In genomic region chr4:128617363-128618120, GRCm38 (mm10) we compare ENCODE assay signal across 9 mouse cellular contexts. TPM values are rescaled to one million over a fixed set of nuclear protein-coding genes. Genes with fewer than 3 reads are reported as not detected.
A peak's percentile ranks its signal among the peaks of the same experiment; 100 is the strongest.
DNase-seq lines count a peak whose midpoint lies in the region; ATAC-seq and TF ChIP-seq lines count a peak whose summit lies in the region.
"Had no signal": no experiment of that assay in that cellular context is flagged by ENCODE, and none has a peak within 500 bp of the region (broad histone marks: within the 10 kb centered on the region; RNA-seq: fewer than 3 reads in every experiment).

No protein-coding gene starts in this region.

- ATAC-seq in stomach, embryonic 16.5 days (ENCODE audit: insufficient read depth, low FRiP score) = no peak
- ATAC-seq in stomach, postnatal 0 days (ENCODE audit: low FRiP score, low TSS enrichment) = no peak
- no peak for ATAC-seq in limb, embryonic 13.5 days (ENCODE audit: low FRiP score, low read depth)

- intact Hi-C loops in heart, postnatal 36 days (cut with DNase I) = loop anchor here (2.0 to 10.0 kb wide), 2 partner anchors 89 to 467 kb away; no protein-coding TSS in a partner anchor
- intact Hi-C loops in left cerebral cortex, adult 2 months (cut with DNase I) = no loop called here

- peaks cover 35% of the 10 kb centered on the region for H3K27me3 ChIP-seq in heart, embryonic 10.5 days (ENCODE audit: insufficient read depth, poor library complexity, severe bottlenecking)
- no peaks in the 10 kb centered on the region for H3K27me3 ChIP-seq in stomach, embryonic 16.5 days (ENCODE audit: control insufficient read depth, insufficient read depth, low read length)
- no peaks in the 10 kb centered on the region for H3K27me3 ChIP-seq in stomach, postnatal 0 days (ENCODE audit: control insufficient read depth, insufficient read depth, low read length)
- H3K27me3 ChIP-seq in limb, embryonic 13.5 days = peaks cover 17% of the 10 kb centered on the region; the same call in 1 of the 2 replicates

- peak overlapping the region; percentile 31; the same call in 1 of the 2 replicates for H3K9ac ChIP-seq in stomach, embryonic 16.5 days (ENCODE audit: low read length)
- H3K9ac ChIP-seq in stomach, postnatal 0 days (ENCODE audit: low read length) = no peak overlapping the region
- no peak overlapping the region for H3K9ac ChIP-seq in limb, embryonic 13.5 days
- H3K9ac ChIP-seq: midbrain, embryonic 12.5 days had no signal

- TF ChIP-seq CTCF in stomach, postnatal 0 days (IDR thresholded peaks at IDR 0.05; ENCODE audit: low read depth) = no peak
- TF ChIP-seq CTCF in left cerebral cortex, adult 2 months (IDR thresholded peaks at IDR 0.05) = no peak

- 0 out of 2 replicates have a peak overlapping the region, but pooled peaks have one; percentile 12 for H3K27ac ChIP-seq in heart, embryonic 10.5 days
- no peak overlapping the region for H3K27ac ChIP-seq in stomach, embryonic 16.5 days (ENCODE audit: low read length)
- H3K27ac ChIP-seq in stomach, postnatal 0 days (replicated peaks) = no peak overlapping the region
- no peak overlapping the region for H3K27ac ChIP-seq in limb, embryonic 13.5 days
- H3K27ac ChIP-seq in left cerebral cortex, adult 2 months = no peak overlapping the region
- H3K27ac ChIP-seq: midbrain, embryonic 12.5 days had no signal

- no peaks in the 10 kb centered on the region for H3K9me3 ChIP-seq in heart, embryonic 10.5 days
- H3K9me3 ChIP-seq in stomach, embryonic 16.5 days (replicated peaks; ENCODE audit: control insufficient read depth, low read length) = no peaks in the 10 kb centered on the region
- H3K9me3 ChIP-seq in stomach, postnatal 0 days (ENCODE audit: control insufficient read depth, low read length) = no peaks in the 10 kb centered on the region
- no peaks in the 10 kb centered on the region for H3K9me3 ChIP-seq in limb, embryonic 13.5 days
- H3K9me3 ChIP-seq: midbrain, embryonic 12.5 days had no signal

- H3K4me2 ChIP-seq in stomach, embryonic 16.5 days (ENCODE audit: low read depth, low read length) = no peak overlapping the region
- H3K4me2 ChIP-seq in stomach, postnatal 0 days (replicated peaks; ENCODE audit: low read depth) = no peak overlapping the region
- H3K4me2 ChIP-seq in limb, embryonic 13.5 days (replicated peaks) = peak overlapping the region; percentile 14; the same call in 1 of the 2 replicates
- H3K4me2 ChIP-seq: midbrain, embryonic 12.5 days had no signal

- no peak overlapping the region for H3K4me3 ChIP-seq in heart, embryonic 10.5 days
- no peak overlapping the region for H3K4me3 ChIP-seq in stomach, embryonic 16.5 days (replicated peaks; ENCODE audit: low read length)
- H3K4me3 ChIP-seq in stomach, postnatal 0 days (ENCODE audit: low read depth, low read length) = no peak overlapping the region
- no peak overlapping the region for H3K4me3 ChIP-seq in limb, embryonic 13.5 days
- no peak overlapping the region for H3K4me3 ChIP-seq in left cerebral cortex, adult 2 months
- H3K4me3 ChIP-seq: midbrain, embryonic 12.5 days had no signal

- no peak for TF ChIP-seq EP300 in stomach, postnatal 0 days (optimal IDR thresholded peaks at IDR 0.05)

- WGBS in heart, embryonic 10.5 days = 47% methylated on average over 17 of the region's 17 CpGs
- 67% methylated on average over 17 of the region's 17 CpGs for WGBS in stomach, embryonic 16.5 days
- 77% methylated on average over 17 of the region's 17 CpGs for WGBS in stomach, postnatal 0 days
- 77% methylated on average over 17 of the region's 17 CpGs for WGBS in limb, embryonic 13.5 days

- peaks cover 22% of the 10 kb centered on the region for H3K4me1 ChIP-seq in heart, embryonic 10.5 days
- peaks cover 11% of the 10 kb centered on the region; the same call in 1 of the 2 replicates for H3K4me1 ChIP-seq in stomach, embryonic 16.5 days (ENCODE audit: control insufficient read depth, insufficient read depth, low read length)
- no peaks in the 10 kb centered on the region for H3K4me1 ChIP-seq in stomach, postnatal 0 days (replicated peaks; ENCODE audit: control insufficient read depth, insufficient read depth)
- H3K4me1 ChIP-seq in limb, embryonic 13.5 days = peaks cover 32% of the 10 kb centered on the region
- H3K4me1 ChIP-seq: midbrain, embryonic 12.5 days had no signal

- H3K36me3 ChIP-seq in heart, embryonic 10.5 days = no peaks in the 10 kb centered on the region
- H3K36me3 ChIP-seq in stomach, embryonic 16.5 days (ENCODE audit: control insufficient read depth, insufficient read depth, low read length) = no peaks in the 10 kb centered on the region
- H3K36me3 ChIP-seq in stomach, postnatal 0 days (ENCODE audit: control insufficient read depth, insufficient read depth, low read length) = no peaks in the 10 kb centered on the region
- no peaks in the 10 kb centered on the region for H3K36me3 ChIP-seq in limb, embryonic 13.5 days
- H3K36me3 ChIP-seq: midbrain, embryonic 12.5 days had no signal

- no peak for DNase-seq in heart, embryonic 10.5 days (ENCODE audit: low spot score)
- DNase-seq in heart, postnatal 36 days = no peak
- no peak for DNase-seq in stomach, postnatal 0 days (ENCODE audit: low spot score)
- DNase-seq in left cerebral cortex, adult 2 months (ENCODE audit: extremely low spot score in 1 of 2, low spot score in 2 of 2) = no peak
- DNase-seq in frontal cortex, postnatal 10 days (ENCODE audit: low spot score in 2 of 2) = no peak
- no peak for DNase-seq in gastrocnemius, postnatal 25 days

RNA-seq across cellular contexts. Expression of gene Tlr12, which starts 0.9 kb away (rescaled TPM):
- 0.30 and 0.57 TPM in 2 replicates for polyA plus RNA-seq in heart, embryonic 10.5 days (2016; fragmentation: Nextera tagmentation; extraction: Ambion mirVana)
- total RNA-seq in heart, postnatal 36 days (2021) = under 1 TPM; 0.11 to 0.56 TPM
- polyA plus RNA-seq in stomach, embryonic 16.5 days (2015; fragmentation: Nextera tagmentation; extraction: Ambion mirVana) = 1.6 and 1.9 TPM in 2 replicates
- polyA plus RNA-seq in stomach, postnatal 0 days (2015; fragmentation: Nextera tagmentation; extraction: Ambion mirVana) = 0.56 and 0.57 TPM in 2 replicates
- 0.83 and 1.5 TPM in 2 replicates for polyA plus RNA-seq in limb, embryonic 13.5 days (2015; fragmentation: Nextera tagmentation; extraction: Ambion mirVana)
- total RNA-seq in left cerebral cortex, adult 2 months (2021) = under 1 TPM; 0.63 to 1.00 TPM
- total RNA-seq in gastrocnemius, postnatal 25 days (2021) = not detected

RNA-seq across cellular contexts. Expression of gene Zscan20, which starts 7.6 kb away (rescaled TPM):
- polyA plus RNA-seq in heart, embryonic 10.5 days (2016; fragmentation: Nextera tagmentation; extraction: Ambion mirVana) = 5.0 and 5.1 TPM in 2 replicates
- 1 to 10 TPM; 4.0 to 5.6 TPM for total RNA-seq in heart, postnatal 36 days (2021)
- polyA plus RNA-seq in stomach, embryonic 16.5 days (2015; fragmentation: Nextera tagmentation; extraction: Ambion mirVana) = 3.3 and 3.7 TPM in 2 replicates
- polyA plus RNA-seq in stomach, postnatal 0 days (2015; fragmentation: Nextera tagmentation; extraction: Ambion mirVana) = 0.98 and 1.2 TPM in 2 replicates
- polyA plus RNA-seq in limb, embryonic 13.5 days (2015; fragmentation: Nextera tagmentation; extraction: Ambion mirVana) = 5.1 and 5.2 TPM in 2 replicates
- 1 to 10 TPM; 8.2 to 9.4 TPM for total RNA-seq in left cerebral cortex, adult 2 months (2021)
- total RNA-seq in gastrocnemius, postnatal 25 days (2021) = 1 to 10 TPM; 2.9 TPM

RNA-seq across cellular contexts. Expression of gene Phc2, which starts 37.0 kb away (rescaled TPM):
- 24.5 and 35.2 TPM in 2 replicates for polyA plus RNA-seq in heart, embryonic 10.5 days (2016; fragmentation: Nextera tagmentation; extraction: Ambion mirVana)
- 10 to 100 TPM; 32.2 to 45.7 TPM for total RNA-seq in heart, postnatal 36 days (2021)
- 12.7 TPM in 2 replicates for polyA plus RNA-seq in stomach, embryonic 16.5 days (2015; fragmentation: Nextera tagmentation; extraction: Ambion mirVana)
- polyA plus RNA-seq in stomach, postnatal 0 days (2015; fragmentation: Nextera tagmentation; extraction: Ambion mirVana) = 27.1 and 31.1 TPM in 2 replicates
- 35.7 and 45.4 TPM in 2 replicates for polyA plus RNA-seq in limb, embryonic 13.5 days (2015; fragmentation: Nextera tagmentation; extraction: Ambion mirVana)
- 10 to 100 TPM; 84.8 to 90.6 TPM for total RNA-seq in left cerebral cortex, adult 2 months (2021)
- 10 to 100 TPM; 18.4 to 23.1 TPM for total RNA-seq in gastrocnemius, postnatal 25 days (2021)
